Mouse (Mus musculus) E14TG2a.4 (cell line): ENCODE results near the gene Dync2li1.

Experiments used
- CTCF ChIP-seq: conservative IDR thresholded peaks from 2 replicates; pipeline ENCODE4 v1.5.1; 2014; ENCODE audit warnings: low read length
- NANOG ChIP-seq: IDR thresholded peaks from 2 replicates; pipeline ENCODE4 v1.6.1; 2014; ENCODE audit warnings: borderline replicate concordance, low read length, mixed read lengths

DNA sequence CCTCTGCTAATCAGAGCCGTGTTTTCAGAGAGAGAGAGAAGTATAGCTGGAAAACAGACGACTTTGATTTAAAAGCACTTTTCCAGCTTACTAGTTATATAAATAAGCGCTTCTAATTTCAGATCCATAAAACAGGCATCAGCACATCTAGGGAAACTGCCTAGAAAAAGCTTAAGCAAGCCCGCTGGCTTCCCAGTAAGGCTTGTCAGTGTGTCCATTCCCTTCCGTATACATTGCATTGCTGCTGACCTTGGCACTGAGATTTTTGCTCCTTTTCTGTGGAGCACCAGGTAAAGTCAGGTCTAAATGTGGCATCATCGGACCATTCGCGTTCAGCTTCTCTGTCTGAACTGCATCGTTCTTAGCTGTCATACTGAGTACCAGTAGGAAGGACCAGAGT lies 16.0 kb downstream of the Dync2li1 start:
- TF ChIP-seq CTCF (no peak), NANOG (no peak)
